Mouse (Mus musculus) frontal cortex, postnatal 36 days (tissue): ENCODE results near the gene Fshr.
A peak's percentile ranks its signal among the peaks of the same experiment; 100 is the strongest.
"Not testable (repeated sequence)": the region's sequence is repeated elsewhere in the genome, so short reads cannot be mapped to it uniquely, and the experiment has no call there.

Source experiments
- DNase-seq, 2 experiments: peaks; one replicate each; pipeline ENCODE4 v3.0.0; 2022; ENCODE audit warnings: low spot score in 2 of 2

Gene Fshr

GRCm38 (mm10) chr17:89200575-89200974, at the start of gene Fshr:
Gene Fshr (minus strand): TSS chr17:89200675.
- DNase-seq, result no peak

- no peak for DNase-seq
Observed at GRCm38 (mm10) chr17:89202181-89202580, 1.7 kb upstream of the Fshr start.

- no peak for DNase-seq
Observed at GRCm38 (mm10) chr17:89173545-89173944, 26.9 kb downstream of the Fshr start.

- DNase-seq, result no peak
Observed at GRCm38 (mm10) chr17:89164773-89165172, 35.7 kb downstream of the Fshr start.

- no peak for DNase-seq
Observed at GRCm38 (mm10) chr17:89162475-89162874, 38.0 kb downstream of the Fshr start.

- not testable (repeated sequence) for DNase-seq
Observed at GRCm38 (mm10) chr17:89159343-89159742, 41.1 kb downstream of the Fshr start.

GRCm38 (mm10) chr17:89144806-89145205, 55.7 kb downstream of the Fshr start:
- DNase-seq, result no peak

- DNase-seq, result no peak
Observed at GRCm38 (mm10) chr17:89120023-89120422, 80.5 kb downstream of the Fshr start.

GRCm38 (mm10) chr17:89119250-89119649, 81.2 kb downstream of the Fshr start:
- DNase-seq, result no peak

GRCm38 (mm10) chr17:89113944-89114343, 86.5 kb downstream of the Fshr start:
- DNase-seq, result no peak

GRCm38 (mm10) chr17:89100719-89101350, 99.6 kb downstream of the Fshr start:
- no peak for DNase-seq

- not testable (repeated sequence) for DNase-seq
Observed at GRCm38 (mm10) chr17:89099733-89100132, 100.7 kb downstream of the Fshr start.

- peak in 1 of 2 experiments; percentile 13 for DNase-seq
Observed at GRCm38 (mm10) chr17:89089692-89090475, 110.6 kb downstream of the Fshr start.

- no peak for DNase-seq
Observed at GRCm38 (mm10) chr17:89082897-89083296, 117.6 kb downstream of the Fshr start.

- no peak for DNase-seq
Observed at GRCm38 (mm10) chr17:89079706-89080105, 120.8 kb downstream of the Fshr start.

- DNase-seq, result no peak
Observed at GRCm38 (mm10) chr17:89064327-89065095, 136.0 kb downstream of the Fshr start.

- no peak for DNase-seq
Observed at GRCm38 (mm10) chr17:89062348-89062949, 138.0 kb downstream of the Fshr start.

GRCm38 (mm10) chr17:89051031-89051563, 149.4 kb downstream of the Fshr start:
- DNase-seq, result no peak

- no peak for DNase-seq
Observed at GRCm38 (mm10) chr17:89049071-89049470, 151.4 kb downstream of the Fshr start.

GRCm38 (mm10) chr17:89046016-89046415, 154.5 kb downstream of the Fshr start:
- DNase-seq, result no peak

GRCm38 (mm10) chr17:89036723-89037122, 163.8 kb downstream of the Fshr start:
- peak; percentile 26 to 49 for DNase-seq

GRCm38 (mm10) chr17:89036049-89036448, 164.4 kb downstream of the Fshr start:
- no peak for DNase-seq
